In the genomic region with DNA sequence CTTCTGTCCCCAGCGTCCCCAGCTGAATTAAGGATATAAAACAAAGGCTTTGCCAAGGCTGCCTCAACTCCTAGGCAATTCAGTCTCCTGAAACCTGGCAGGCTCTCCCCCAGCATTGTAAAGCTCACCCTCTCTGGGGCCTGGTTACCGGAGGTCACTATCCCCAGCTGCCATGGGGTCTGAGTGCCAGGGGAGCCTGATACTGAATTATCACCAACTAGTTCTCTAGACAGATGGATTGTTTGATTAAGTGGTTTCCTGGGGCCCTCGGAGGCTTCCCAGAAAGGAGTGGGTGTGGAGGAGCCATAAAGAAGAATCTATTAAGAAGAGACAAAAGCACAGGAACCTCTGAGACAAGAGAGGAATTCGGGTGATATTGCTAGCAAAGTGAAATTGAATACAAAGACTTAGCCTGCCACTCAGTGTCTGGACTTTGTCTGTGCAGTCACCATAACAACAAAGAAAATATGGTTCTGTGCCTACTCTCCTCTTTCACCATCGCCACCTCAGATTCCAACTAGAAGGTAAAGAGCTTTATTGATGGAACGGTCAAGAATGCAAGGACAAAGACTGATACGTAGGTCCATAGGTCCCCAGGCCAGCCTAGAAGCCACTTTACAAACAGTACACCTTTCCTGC, we compare ENCODE assay signal across 18 mouse cellular contexts. TPM values are rescaled to one million over a fixed set of nuclear protein-coding genes. Genes with fewer than 3 reads are reported as not detected.
DNase-seq lines count a peak whose midpoint lies in the region; ATAC-seq and TF ChIP-seq lines count a peak whose summit lies in the region.
"Had no signal": no experiment of that assay in that cellular context is flagged by ENCODE, and none has a peak within 500 bp of the region (broad histone marks: within the 10 kb centered on the region; RNA-seq: fewer than 3 reads in every experiment).

No protein-coding gene starts in this region.

- H3K9ac ChIP-seq in hindbrain, embryonic 14.5 days: no peak overlapping the region
- H3K9ac ChIP-seq in hindbrain, embryonic 11.5 days (ENCODE audit: low read depth, low read length): no peak overlapping the region
- H3K9ac ChIP-seq in midbrain, embryonic 14.5 days (replicated peaks; ENCODE audit: low read length): no peak overlapping the region
- H3K9ac ChIP-seq in midbrain, embryonic 11.5 days (ENCODE audit: low read length): no peak overlapping the region
- H3K9ac ChIP-seq in midbrain, postnatal 0 days (replicated peaks; ENCODE audit: low read length, poor library complexity, severe bottlenecking): no peak overlapping the region
- H3K9ac ChIP-seq: embryonic facial prominence, embryonic 12.5 days; lung, embryonic 15.5 days had no signal

- no peaks in the 10 kb centered on the region for H3K27me3 ChIP-seq in hindbrain, embryonic 14.5 days (ENCODE audit: control insufficient read depth, insufficient read depth, low read length)
- H3K27me3 ChIP-seq in hindbrain, embryonic 11.5 days (ENCODE audit: control insufficient read depth, insufficient read depth, low read length): peaks cover 4% of the 10 kb centered on the region; the same call in 1 of the 2 replicates
- H3K27me3 ChIP-seq in midbrain, embryonic 14.5 days (ENCODE audit: control insufficient read depth, insufficient read depth, low read length): no peaks in the 10 kb centered on the region
- peaks cover 5% of the 10 kb centered on the region; the same call in 1 of the 2 replicates for H3K27me3 ChIP-seq in midbrain, embryonic 11.5 days (ENCODE audit: control insufficient read depth, insufficient read depth, low read length)
- H3K27me3 ChIP-seq in midbrain, postnatal 0 days (ENCODE audit: insufficient read depth, low read length): peaks cover 4% of the 10 kb centered on the region; the same call in 1 of the 2 replicates
- H3K27me3 ChIP-seq: lung, embryonic 15.5 days had no signal

- 45% methylated on average over 7 of the region's 7 CpGs for WGBS in hindbrain, embryonic 14.5 days
- 54% methylated on average over 7 of the region's 7 CpGs for WGBS in hindbrain, embryonic 11.5 days
- 63% methylated on average over 7 of the region's 7 CpGs for WGBS in midbrain, embryonic 14.5 days
- 67% methylated on average over 7 of the region's 7 CpGs for WGBS in midbrain, embryonic 11.5 days
- 62% methylated on average over 7 of the region's 7 CpGs for WGBS in midbrain, postnatal 0 days

- H3K36me3 ChIP-seq in hindbrain, embryonic 14.5 days (replicated peaks; ENCODE audit: control insufficient read depth, insufficient read depth): no peaks in the 10 kb centered on the region
- H3K36me3 ChIP-seq in hindbrain, embryonic 11.5 days (ENCODE audit: control insufficient read depth, insufficient read depth, low read length): no peaks in the 10 kb centered on the region
- no peaks in the 10 kb centered on the region for H3K36me3 ChIP-seq in midbrain, embryonic 14.5 days (ENCODE audit: control insufficient read depth, insufficient read depth, low read length)
- H3K36me3 ChIP-seq in midbrain, embryonic 11.5 days (ENCODE audit: control insufficient read depth, insufficient read depth, low read length): no peaks in the 10 kb centered on the region
- H3K36me3 ChIP-seq in midbrain, postnatal 0 days (ENCODE audit: insufficient read depth, low read length): no peaks in the 10 kb centered on the region
- H3K36me3 ChIP-seq: embryonic facial prominence, embryonic 12.5 days; lung, embryonic 15.5 days had no signal

- no peak overlapping the region for H3K4me3 ChIP-seq in hindbrain, embryonic 14.5 days (replicated peaks; ENCODE audit: low read length)
- no peak overlapping the region for H3K4me3 ChIP-seq in hindbrain, embryonic 11.5 days (ENCODE audit: low read depth, low read length)
- H3K4me3 ChIP-seq in midbrain, embryonic 14.5 days (replicated peaks; ENCODE audit: low read depth, low read length): no peak overlapping the region
- H3K4me3 ChIP-seq in midbrain, embryonic 11.5 days (ENCODE audit: low read depth, low read length): no peak overlapping the region
- H3K4me3 ChIP-seq in midbrain, postnatal 0 days (ENCODE audit: low read depth, low read length): no peak overlapping the region
- H3K4me3 ChIP-seq: embryonic facial prominence, embryonic 12.5 days; lung, embryonic 15.5 days had no signal

- no peak overlapping the region for H3K4me2 ChIP-seq in hindbrain, embryonic 14.5 days (replicated peaks)
- no peak overlapping the region for H3K4me2 ChIP-seq in hindbrain, embryonic 11.5 days (replicated peaks; ENCODE audit: low read depth, low read length)
- no peak overlapping the region for H3K4me2 ChIP-seq in midbrain, embryonic 14.5 days (ENCODE audit: low read length)
- no peak overlapping the region for H3K4me2 ChIP-seq in midbrain, embryonic 11.5 days
- H3K4me2 ChIP-seq in midbrain, postnatal 0 days (ENCODE audit: low read depth, low read length, poor library complexity, severe bottlenecking): no peak overlapping the region
- H3K4me2 ChIP-seq: embryonic facial prominence, embryonic 12.5 days; lung, embryonic 15.5 days had no signal

- ATAC-seq in hindbrain, embryonic 14.5 days (ENCODE audit: low FRiP score): no peak; the same call in 1 of the 2 replicates
- ATAC-seq in hindbrain, embryonic 11.5 days (ENCODE audit: low FRiP score): no peak
- no peak for ATAC-seq in midbrain, embryonic 14.5 days (ENCODE audit: low FRiP score, low TSS enrichment)
- ATAC-seq in midbrain, embryonic 11.5 days (ENCODE audit: low FRiP score): no peak
- ATAC-seq in midbrain, postnatal 0 days (ENCODE audit: low FRiP score): peak; percentile 55; the same call in 1 of the 2 replicates

- no peak overlapping the region for H3K27ac ChIP-seq in hindbrain, embryonic 14.5 days
- H3K27ac ChIP-seq in hindbrain, embryonic 11.5 days (ENCODE audit: low read depth, low read length): no peak overlapping the region
- H3K27ac ChIP-seq in midbrain, embryonic 14.5 days (replicated peaks; ENCODE audit: low read depth, low read length): no peak overlapping the region
- H3K27ac ChIP-seq in midbrain, embryonic 11.5 days (ENCODE audit: low read depth, low read length): no peak overlapping the region
- H3K27ac ChIP-seq in midbrain, postnatal 0 days (ENCODE audit: low read depth, low read length): no peak overlapping the region
- H3K27ac ChIP-seq: embryonic facial prominence, embryonic 12.5 days; lung, embryonic 15.5 days had no signal

- no peaks in the 10 kb centered on the region for H3K4me1 ChIP-seq in hindbrain, embryonic 14.5 days (replicated peaks; ENCODE audit: control insufficient read depth, insufficient read depth, low read length)
- H3K4me1 ChIP-seq in hindbrain, embryonic 11.5 days (replicated peaks; ENCODE audit: control insufficient read depth, insufficient read depth, low read length): no peaks in the 10 kb centered on the region
- no peaks in the 10 kb centered on the region for H3K4me1 ChIP-seq in midbrain, embryonic 14.5 days (ENCODE audit: control insufficient read depth, insufficient read depth, low read length)
- no peaks in the 10 kb centered on the region for H3K4me1 ChIP-seq in midbrain, embryonic 11.5 days (ENCODE audit: control insufficient read depth, insufficient read depth, low read length)
- no peaks in the 10 kb centered on the region for H3K4me1 ChIP-seq in midbrain, postnatal 0 days (ENCODE audit: insufficient read depth, low read length)
- H3K4me1 ChIP-seq: embryonic facial prominence, embryonic 12.5 days; lung, embryonic 15.5 days had no signal

- TF ChIP-seq CTCF in midbrain, postnatal 0 days (IDR thresholded peaks at IDR 0.05): peak; percentile 59

- peak; percentile 24 for DNase-seq in hindbrain, embryonic 14.5 days (ENCODE audit: low spot score)
- DNase-seq in hindbrain, embryonic 11.5 days (ENCODE audit: low spot score): no peak
- DNase-seq in midbrain, embryonic 14.5 days: peak; percentile 26
- DNase-seq in midbrain, embryonic 11.5 days (ENCODE audit: low spot score, missing footprints): no peak
- peak; percentile 42 for DNase-seq in c-Kit-positive CD71-positive TER-119-positive erythroid progenitor cells, embryonic 14.5 days (ENCODE audit: low spot score)
- DNase-seq in midbrain, postnatal 0 days (ENCODE audit: low spot score): peak; percentile 47
- DNase-seq in urinary bladder, adult 18-20 months (ENCODE audit: low spot score in 2 of 2): no peak
- DNase-seq in ovary, postnatal 36 days (ENCODE audit: low spot score): no peak
- DNase-seq: heart, adult 11 months; right cerebral cortex, postnatal 4 days; thymus, adult 18-20 months had no signal

- H3K9me3 ChIP-seq in hindbrain, embryonic 14.5 days (ENCODE audit: control insufficient read depth, low read length): no peaks in the 10 kb centered on the region
- H3K9me3 ChIP-seq in hindbrain, embryonic 11.5 days (ENCODE audit: control insufficient read depth, low read length): no peaks in the 10 kb centered on the region
- H3K9me3 ChIP-seq in midbrain, embryonic 14.5 days (ENCODE audit: control insufficient read depth, low read length): no peaks in the 10 kb centered on the region
- no peaks in the 10 kb centered on the region for H3K9me3 ChIP-seq in midbrain, embryonic 11.5 days (ENCODE audit: control insufficient read depth, low read length)
- H3K9me3 ChIP-seq in midbrain, postnatal 0 days (ENCODE audit: low read length): no peaks in the 10 kb centered on the region
- H3K9me3 ChIP-seq: embryonic facial prominence, embryonic 12.5 days; lung, embryonic 15.5 days had no signal

RNA-seq across cellular contexts. Expression of a gene that starts 34.5 kb away (rescaled TPM):
- polyA plus RNA-seq in hindbrain, embryonic 14.5 days (2014; fragmentation: Nextera tagmentation; extraction: Ambion mirVana): not detected in 2 replicates
- polyA plus RNA-seq in hindbrain, embryonic 11.5 days (2014; fragmentation: Nextera tagmentation; extraction: Ambion mirVana): not detected in 2 replicates
- not detected in 2 replicates for polyA plus RNA-seq in midbrain, embryonic 14.5 days (2014; fragmentation: Nextera tagmentation; extraction: Ambion mirVana)
- polyA plus RNA-seq in midbrain, embryonic 11.5 days (2014; fragmentation: Nextera tagmentation; extraction: Ambion mirVana): not detected in 2 replicates
- not detected in 2 replicates for total RNA-seq in midbrain, postnatal 0 days (2014; rRNA removed)
- not detected in 2 replicates for polyA plus RNA-seq in midbrain, postnatal 0 days (2015; fragmentation: Nextera tagmentation; extraction: Ambion mirVana)
- total RNA-seq: adrenal gland, adult 8-10 months; megakaryocyte progenitor cell, adult 5-6 weeks had no signal
- polyA plus RNA-seq: embryonic facial prominence, embryonic 12.5 days; heart, embryonic 16.5 days; large intestine, adult 2 months; limb, embryonic 11.5 days; lung, embryonic 15.5 days had no signal

RNA-seq across cellular contexts. Expression of a gene that starts 48.2 kb away (rescaled TPM):
- 0.39 TPM in 1 of 2 replicates, not detected in the other for polyA plus RNA-seq in hindbrain, embryonic 14.5 days (2014; fragmentation: Nextera tagmentation; extraction: Ambion mirVana)
- 0.32 and 0.71 TPM in 2 replicates for polyA plus RNA-seq in hindbrain, embryonic 11.5 days (2014; fragmentation: Nextera tagmentation; extraction: Ambion mirVana)
- 0.35 TPM in 1 of 2 replicates, not detected in the other for polyA plus RNA-seq in midbrain, embryonic 14.5 days (2014; fragmentation: Nextera tagmentation; extraction: Ambion mirVana)
- 0.39 and 0.40 TPM in 2 replicates for polyA plus RNA-seq in midbrain, embryonic 11.5 days (2014; fragmentation: Nextera tagmentation; extraction: Ambion mirVana)
- total RNA-seq in midbrain, postnatal 0 days (2014; rRNA removed): not detected in 2 replicates
- polyA plus RNA-seq in midbrain, postnatal 0 days (2015; fragmentation: Nextera tagmentation; extraction: Ambion mirVana): 0.10 TPM in 1 of 2 replicates, not detected in the other

Comparison
In these comparisons a context has a peak if more than half of its experiments do, and no peak if none do; other contexts are left out.
1. DNase-seq: peak in hindbrain, embryonic 14.5 days (single experiment), midbrain, embryonic 14.5 days (single experiment), c-Kit-positive CD71-positive TER-119-positive erythroid progenitor cells, embryonic 14.5 days (single experiment) and midbrain, postnatal 0 days (single experiment); none in hindbrain, embryonic 11.5 days (single experiment), midbrain, embryonic 11.5 days (single experiment), urinary bladder, adult 18-20 months (0 of 2) and ovary, postnatal 36 days (single experiment).